Mouse (Mus musculus) CH12.LX (cell line): ENCODE measurements around the gene Cxcl13.

Source experiments
- E2F4 ChIP-seq: IDR thresholded peaks from 2 replicates; pipeline ENCODE4 v1.6.1; 2011; ENCODE audit warnings: low read depth, low read length, improper control_type of control experiment; ENCODE audit not compliant: insufficient replicate concordance
- JUND ChIP-seq: conservative IDR thresholded peaks from 2 replicates; pipeline ENCODE4 v1.6.1; 2011; ENCODE audit warnings: low read depth, low read length, improper control_type of control experiment
- USF1 ChIP-seq: IDR thresholded peaks from 2 replicates; pipeline ENCODE4 v1.6.1; 2014; ENCODE audit warnings: low read depth, mild to moderate bottlenecking, inconsistent platforms, low read length, improper control_type of control experiment
- USF2 ChIP-seq: conservative IDR thresholded peaks from 2 replicates; pipeline ENCODE4 v1.6.1; 2011; ENCODE audit warnings: low read depth, low read length, improper control_type of control experiment

DNA sequence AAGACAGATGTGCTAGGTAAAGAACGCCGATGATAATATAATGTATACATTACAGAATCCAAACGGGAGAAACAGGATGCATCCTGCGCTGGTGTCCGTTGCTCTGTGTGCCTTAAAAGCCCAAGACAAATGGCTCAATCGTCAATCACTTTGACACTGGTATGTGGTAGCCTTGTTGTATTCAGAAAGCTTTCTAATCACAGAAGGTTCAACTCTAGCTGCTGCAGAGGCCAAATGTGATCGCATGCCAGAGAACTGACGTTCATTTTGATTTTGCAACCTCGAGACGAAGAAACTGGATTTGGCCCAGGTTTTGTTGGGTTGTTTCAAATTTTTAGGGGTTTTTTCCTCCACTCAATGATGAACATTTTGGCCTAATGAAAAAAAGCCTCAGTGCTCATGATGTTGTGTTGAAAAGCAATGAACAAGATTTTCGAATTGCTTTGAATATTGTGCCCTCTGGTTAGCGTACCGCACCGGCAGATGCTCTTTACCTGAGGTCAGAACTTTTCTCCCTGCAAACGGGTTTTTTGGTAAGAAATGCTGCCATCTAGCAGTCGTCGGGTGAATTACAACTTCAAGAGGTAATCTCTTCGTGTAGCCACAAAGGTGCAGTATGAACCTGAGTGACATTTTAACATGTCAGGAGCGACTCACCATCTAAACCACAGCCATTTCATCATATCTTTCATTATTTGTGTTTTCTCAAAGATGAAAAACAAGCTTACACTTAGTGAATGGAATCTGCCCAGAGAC lies 6.6 kb upstream of the Cxcl13 start:
- TF ChIP-seq USF2 = no peak
- no peak for TF ChIP-seq USF1
- no peak for TF ChIP-seq JUND
- no peak for TF ChIP-seq E2F4
